In genomic region chr4:49167030-49167429, GRCm38 (mm10) we compare ENCODE assay signal across 21 mouse cellular contexts.
DNase-seq lines count a peak whose midpoint lies in the region; ATAC-seq lines count a peak whose summit lies in the region.
"Had no signal": no experiment of that assay in that cellular context is flagged by ENCODE, and none has a peak within 500 bp of the region (broad histone marks: within the 10 kb centered on the region; RNA-seq: fewer than 3 reads in every experiment).

No protein-coding gene starts in this region.

- no peaks in the 10 kb centered on the region for H3K4me1 ChIP-seq in forebrain, embryonic 14.5 days (ENCODE audit: control insufficient read depth, insufficient read depth, low read length)
- H3K4me1 ChIP-seq in forebrain, embryonic 16.5 days (replicated peaks; ENCODE audit: control insufficient read depth, insufficient read depth, low read length): no peaks in the 10 kb centered on the region
- H3K4me1 ChIP-seq: embryonic facial prominence, embryonic 10.5 days; embryonic facial prominence, embryonic 12.5 days; forebrain, embryonic 13.5 days had no signal

- H3K27me3 ChIP-seq in splenic B cell, adult 2 months (ENCODE audit: control insufficient read depth, insufficient read depth, low read length, poor library complexity, severe bottlenecking): no peaks in the 10 kb centered on the region
- H3K27me3 ChIP-seq in forebrain, embryonic 14.5 days (replicated peaks; ENCODE audit: control insufficient read depth, insufficient read depth, low read length): no peaks in the 10 kb centered on the region
- no peaks in the 10 kb centered on the region for H3K27me3 ChIP-seq in forebrain, embryonic 16.5 days (replicated peaks; ENCODE audit: control insufficient read depth, insufficient read depth, low read length)
- H3K27me3 ChIP-seq: embryonic facial prominence, embryonic 12.5 days; forebrain, embryonic 13.5 days; Patski had no signal

- H3K4me3 ChIP-seq in forebrain, embryonic 14.5 days (ENCODE audit: low read depth, low read length): no peak overlapping the region
- H3K4me3 ChIP-seq in forebrain, embryonic 16.5 days (replicated peaks; ENCODE audit: low read length): no peak overlapping the region
- H3K4me3 ChIP-seq: embryonic facial prominence, embryonic 10.5 days; embryonic facial prominence, embryonic 12.5 days; forebrain, embryonic 13.5 days had no signal

- 89% methylated on average over 5 of the region's 5 CpGs for WGBS in forebrain, embryonic 14.5 days
- WGBS in forebrain, embryonic 16.5 days: 86% methylated on average over 5 of the region's 5 CpGs

- H3K9ac ChIP-seq in forebrain, embryonic 14.5 days (ENCODE audit: low read length): no peak overlapping the region
- no peak overlapping the region for H3K9ac ChIP-seq in forebrain, embryonic 16.5 days (replicated peaks; ENCODE audit: low read depth, low read length)
- H3K9ac ChIP-seq: embryonic facial prominence, embryonic 12.5 days; forebrain, embryonic 13.5 days; forebrain, postnatal 0 days had no signal

- no peak overlapping the region for H3K27ac ChIP-seq in forebrain, embryonic 14.5 days (ENCODE audit: low read depth, low read length)
- H3K27ac ChIP-seq in forebrain, embryonic 16.5 days (ENCODE audit: low read length): no peak overlapping the region
- H3K27ac ChIP-seq: embryonic facial prominence, embryonic 10.5 days; embryonic facial prominence, embryonic 12.5 days; forebrain, embryonic 13.5 days had no signal

- no peak for ATAC-seq in forebrain, embryonic 14.5 days
- no peak for ATAC-seq in forebrain, embryonic 16.5 days
- ATAC-seq: activated CD4-positive, CD25-positive, alpha-beta regulatory T cell, adult 4 months; forebrain, embryonic 13.5 days; forebrain, postnatal 0 days; Patski had no signal

- DNase-seq in spleen, postnatal 36 days (ENCODE audit: low spot score in 2 of 2): peak; percentile 15 to 25
- DNase-seq in spleen, adult 18-20 months: no peak
- peak; percentile 9 for DNase-seq in c-Kit-positive CD71-negative TER-119-negative erythroid progenitor cells, embryonic 14.5 days (ENCODE audit: low read depth)
- peak; percentile 68 for DNase-seq in splenic B cell, adult 2 months (ENCODE audit: low read depth, low spot score)
- DNase-seq in forebrain, embryonic 14.5 days (ENCODE audit: low spot score): no peak
- DNase-seq: adrenal gland, adult 8-10 months; adrenal gland, postnatal 14 days; adrenal gland, postnatal 36 days; cerebellum, adult 11 months; cerebellum, adult 18-20 months; cerebellum, adult 8-10 months; cerebellum, adult 9-11 months; cerebellum, postnatal 14 days; forebrain, postnatal 0 days had no signal

- H3K36me3 ChIP-seq in splenic B cell, adult 2 months (ENCODE audit: control insufficient read depth, insufficient read depth, low read length, poor library complexity, severe bottlenecking): no peaks in the 10 kb centered on the region
- H3K36me3 ChIP-seq in forebrain, embryonic 14.5 days (ENCODE audit: control insufficient read depth, insufficient read depth, low read length): no peaks in the 10 kb centered on the region
- no peaks in the 10 kb centered on the region for H3K36me3 ChIP-seq in forebrain, embryonic 16.5 days (ENCODE audit: control insufficient read depth, insufficient read depth)
- H3K36me3 ChIP-seq: embryonic facial prominence, embryonic 10.5 days; embryonic facial prominence, embryonic 12.5 days; G1E had no signal

- H3K4me2 ChIP-seq in forebrain, embryonic 14.5 days (ENCODE audit: low read length): no peak overlapping the region
- H3K4me2 ChIP-seq in forebrain, embryonic 16.5 days (ENCODE audit: low read length): no peak overlapping the region
- H3K4me2 ChIP-seq: embryonic facial prominence, embryonic 12.5 days; forebrain, embryonic 13.5 days had no signal

- no peaks in the 10 kb centered on the region for H3K9me3 ChIP-seq in forebrain, embryonic 14.5 days (replicated peaks; ENCODE audit: control insufficient read depth, low read length)
- H3K9me3 ChIP-seq in forebrain, embryonic 16.5 days (ENCODE audit: control insufficient read depth, low read length): no peaks in the 10 kb centered on the region
- H3K9me3 ChIP-seq: embryonic facial prominence, embryonic 10.5 days; embryonic facial prominence, embryonic 12.5 days; forebrain, embryonic 13.5 days; G1E had no signal

Comparison
In these comparisons a context has a peak if more than half of its experiments do, and no peak if none do; other contexts are left out.
1. DNase-seq: peak in spleen, postnatal 36 days (2 of 2), c-Kit-positive CD71-negative TER-119-negative erythroid progenitor cells, embryonic 14.5 days (single experiment) and splenic B cell, adult 2 months (single experiment); none in spleen, adult 18-20 months (0 of 2) and forebrain, embryonic 14.5 days (single experiment).